Mouse (Mus musculus): ENCODE measurements around the gene AC109138.7. TPM values are rescaled to one million over a fixed set of nuclear protein-coding genes. Genes with fewer than 3 reads are reported as not detected.

The AC109138.7 gene
- polyA plus RNA-seq, 1 experiment from 2014 or later, result not detected

- ATAC-seq, result peak; percentile 30; the same call in 1 of the 2 replicates
- no peak within 1 kb of the TSS for H3K27ac ChIP-seq (ENCODE audit: low read length)
- no peaks in the 10 kb centered on the region for H3K36me3 ChIP-seq (ENCODE audit: control insufficient read depth, insufficient read depth)
- H3K4me2 ChIP-seq (ENCODE audit: low read length), result no peak within 1 kb of the TSS
- no peaks in the 10 kb centered on the region for H3K27me3 ChIP-seq (replicated peaks; ENCODE audit: control insufficient read depth, insufficient read depth, low read length)
- H3K9ac ChIP-seq (replicated peaks; ENCODE audit: low read depth, low read length), result peak within 1 kb of the TSS; percentile 35
- WGBS, result 3% methylated on average over 11 of the region's 11 CpGs
- H3K9me3 ChIP-seq (ENCODE audit: control insufficient read depth, low read length), result no peaks in the 10 kb centered on the region
- no peak within 1 kb of the TSS for H3K4me3 ChIP-seq (replicated peaks; ENCODE audit: low read length)
- H3K4me1 ChIP-seq (replicated peaks; ENCODE audit: control insufficient read depth, insufficient read depth, low read length), result peaks cover 8% of the 10 kb centered on the region; the same call in 1 of the 2 replicates
Observed at GRCm38 (mm10) chr19:4175368-4175947, 38.7 kb upstream of the AC109138.7 start, which contains the start of gene Carns1. TSS of gene Carns1 (minus strand) at chr19:4175479.

- Histone ChIP-seq H3K4me1 (replicated peaks; ENCODE audit: control insufficient read depth, insufficient read depth, low read length) (peaks cover 10% of the 10 kb centered on the region), H3K4me2 (ENCODE audit: low read length) (no peak overlapping the region), H3K27ac (ENCODE audit: low read length) (no peak overlapping the region), H3K36me3 (ENCODE audit: control insufficient read depth, insufficient read depth) (no peaks in the 10 kb centered on the region), H3K27me3 (replicated peaks; ENCODE audit: control insufficient read depth, insufficient read depth, low read length) (no peaks in the 10 kb centered on the region), H3K4me3 (replicated peaks; ENCODE audit: low read length) (no peak overlapping the region), H3K9me3 (ENCODE audit: control insufficient read depth, low read length) (no peaks in the 10 kb centered on the region), H3K9ac (replicated peaks; ENCODE audit: low read depth, low read length) (no peak overlapping the region)
- WGBS, result 88% methylated on average over 7 of the region's 7 CpGs
- no peak for ATAC-seq
Observed at GRCm38 (mm10) chr19:4180411-4180810, 33.7 kb upstream of the AC109138.7 start.

GRCm38 (mm10) chr19:4181892-4182291, 32.3 kb upstream of the AC109138.7 start:
- Histone ChIP-seq H3K36me3 (ENCODE audit: control insufficient read depth, insufficient read depth) (no peaks in the 10 kb centered on the region), H3K9me3 (ENCODE audit: control insufficient read depth, low read length) (no peaks in the 10 kb centered on the region), H3K27ac (ENCODE audit: low read length) (no peak overlapping the region), H3K4me1 (replicated peaks; ENCODE audit: control insufficient read depth, insufficient read depth, low read length) (peaks cover 6% of the 10 kb centered on the region), H3K9ac (replicated peaks; ENCODE audit: low read depth, low read length) (no peak overlapping the region), H3K4me3 (replicated peaks; ENCODE audit: low read length) (no peak overlapping the region), H3K27me3 (replicated peaks; ENCODE audit: control insufficient read depth, insufficient read depth, low read length) (no peaks in the 10 kb centered on the region), H3K4me2 (ENCODE audit: low read length) (no peak overlapping the region)
- WGBS, result 49% methylated on average over 3 of the region's 3 CpGs
- peak; percentile 74 for ATAC-seq

DNA sequence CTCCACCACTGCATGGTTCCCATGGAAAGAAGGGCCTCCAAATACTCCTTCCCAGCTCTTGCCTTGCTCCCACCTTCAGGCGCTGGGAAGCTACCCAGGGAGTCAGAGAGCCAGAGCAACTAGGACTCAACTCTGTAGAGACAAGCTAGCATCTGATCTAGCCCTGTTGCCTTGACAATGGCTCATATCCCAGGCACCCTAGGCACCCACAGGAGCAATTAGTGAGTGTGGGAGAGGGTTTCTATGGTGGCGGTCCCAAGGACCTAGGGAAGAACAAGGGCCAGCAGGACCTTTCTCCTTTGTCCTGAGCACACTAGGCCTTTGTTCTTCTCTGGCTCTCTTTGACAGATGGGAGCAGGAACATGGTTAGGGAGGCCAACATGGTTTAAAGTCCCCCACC, 30.5 kb upstream of the AC109138.7 start:
- Histone ChIP-seq H3K9ac (replicated peaks; ENCODE audit: low read depth, low read length) (no peak overlapping the region), H3K27me3 (replicated peaks; ENCODE audit: control insufficient read depth, insufficient read depth, low read length) (no peaks in the 10 kb centered on the region), H3K27ac (ENCODE audit: low read length) (no peak overlapping the region), H3K9me3 (ENCODE audit: control insufficient read depth, low read length) (no peaks in the 10 kb centered on the region), H3K36me3 (ENCODE audit: control insufficient read depth, insufficient read depth) (no peaks in the 10 kb centered on the region), H3K4me1 (replicated peaks; ENCODE audit: control insufficient read depth, insufficient read depth, low read length) (peaks cover 6% of the 10 kb centered on the region), H3K4me2 (ENCODE audit: low read length) (no peak overlapping the region), H3K4me3 (replicated peaks; ENCODE audit: low read length) (no peak overlapping the region)
- ATAC-seq, result no peak
- 63% methylated on average over 2 of the region's 2 CpGs for WGBS

- 62% methylated on average over 15 of the region's 15 CpGs for WGBS
- H3K4me1 ChIP-seq (replicated peaks; ENCODE audit: control insufficient read depth, insufficient read depth, low read length), result peaks cover 6% of the 10 kb centered on the region
- H3K36me3 ChIP-seq (ENCODE audit: control insufficient read depth, insufficient read depth), result no peaks in the 10 kb centered on the region
- no peaks in the 10 kb centered on the region for H3K9me3 ChIP-seq (ENCODE audit: control insufficient read depth, low read length)
- no peak overlapping the region for H3K4me3 ChIP-seq (replicated peaks; ENCODE audit: low read length)
- ATAC-seq, result no peak
- no peak overlapping the region for H3K27ac ChIP-seq (ENCODE audit: low read length)
- no peaks in the 10 kb centered on the region for H3K27me3 ChIP-seq (replicated peaks; ENCODE audit: control insufficient read depth, insufficient read depth, low read length)
- H3K9ac ChIP-seq (replicated peaks; ENCODE audit: low read depth, low read length), result no peak overlapping the region
- no peak overlapping the region for H3K4me2 ChIP-seq (ENCODE audit: low read length)
Observed at GRCm38 (mm10) chr19:4184976-4185975, 28.9 kb upstream of the AC109138.7 start.

DNA sequence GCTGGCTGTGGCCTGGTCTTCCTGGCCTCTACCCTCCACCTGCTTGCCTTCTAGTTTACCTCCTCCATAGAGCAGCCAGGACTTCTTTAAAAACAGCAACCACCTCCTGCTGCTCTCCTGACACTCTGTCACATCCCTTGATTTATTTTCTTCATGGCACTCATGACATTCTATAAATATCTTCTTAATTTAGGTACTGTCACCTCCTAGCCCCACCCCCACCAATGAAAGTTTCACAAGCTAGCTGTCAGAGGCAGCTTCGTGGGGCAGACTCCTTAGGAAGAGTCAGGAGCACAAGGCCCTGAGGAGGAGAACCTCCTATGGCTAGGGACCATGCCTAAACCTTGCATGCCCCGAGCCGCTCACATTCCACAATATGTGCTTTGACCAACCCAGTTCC, 26.9 kb upstream of the AC109138.7 start:
- Histone ChIP-seq H3K27ac (ENCODE audit: low read length) (no peak overlapping the region), H3K9ac (replicated peaks; ENCODE audit: low read depth, low read length) (no peak overlapping the region), H3K36me3 (ENCODE audit: control insufficient read depth, insufficient read depth) (no peaks in the 10 kb centered on the region), H3K4me1 (replicated peaks; ENCODE audit: control insufficient read depth, insufficient read depth, low read length) (peaks cover 3% of the 10 kb centered on the region; the same call in 1 of the 2 replicates), H3K27me3 (replicated peaks; ENCODE audit: control insufficient read depth, insufficient read depth, low read length) (no peaks in the 10 kb centered on the region), H3K9me3 (ENCODE audit: control insufficient read depth, low read length) (no peaks in the 10 kb centered on the region), H3K4me2 (ENCODE audit: low read length) (no peak overlapping the region), H3K4me3 (replicated peaks; ENCODE audit: low read length) (no peak overlapping the region)
- 80% methylated on average over 3 of the region's 3 CpGs for WGBS
- ATAC-seq, result no peak

DNA sequence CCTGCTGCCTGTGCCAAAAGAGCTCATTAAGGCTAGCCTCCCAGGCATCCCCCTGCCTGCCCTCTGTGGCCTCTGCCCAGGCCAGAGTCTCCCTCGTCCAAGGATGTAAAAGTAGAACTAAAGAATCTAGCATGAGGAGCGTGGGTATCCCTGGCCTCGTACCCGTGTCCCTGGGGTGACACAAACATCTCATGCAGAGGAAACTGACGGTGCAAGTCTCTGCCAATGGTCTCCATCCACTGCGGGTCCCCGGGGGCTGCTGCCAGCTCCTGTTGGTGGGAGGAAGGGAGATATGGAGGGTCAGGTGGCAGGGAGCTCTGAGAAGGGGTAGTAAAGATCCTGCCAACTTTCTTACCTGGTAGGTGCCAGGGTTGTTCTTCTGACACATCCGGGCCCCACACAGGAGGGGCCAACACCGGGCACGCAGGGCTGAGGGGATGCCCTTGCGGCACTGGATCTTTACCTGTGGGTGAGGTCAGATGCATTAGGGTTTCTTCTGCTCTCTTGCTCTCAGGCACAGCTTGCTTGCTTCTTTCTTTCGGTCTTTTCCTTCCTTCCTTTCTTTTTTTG, 25.0 kb upstream of the AC109138.7 start:
- no peaks in the 10 kb centered on the region for H3K9me3 ChIP-seq (ENCODE audit: control insufficient read depth, low read length)
- H3K27me3 ChIP-seq (replicated peaks; ENCODE audit: control insufficient read depth, insufficient read depth, low read length), result no peaks in the 10 kb centered on the region
- no peak for ATAC-seq
- peaks cover 2% of the 10 kb centered on the region; the same call in 1 of the 2 replicates for H3K36me3 ChIP-seq (ENCODE audit: control insufficient read depth, insufficient read depth)
- 86% methylated on average over 12 of the region's 12 CpGs for WGBS
- H3K4me2 ChIP-seq (ENCODE audit: low read length), result no peak overlapping the region
- H3K4me1 ChIP-seq (replicated peaks; ENCODE audit: control insufficient read depth, insufficient read depth, low read length), result peaks cover 18% of the 10 kb centered on the region
- H3K4me3 ChIP-seq (replicated peaks; ENCODE audit: low read length), result no peak overlapping the region
- no peak overlapping the region for H3K9ac ChIP-seq (replicated peaks; ENCODE audit: low read depth, low read length)
- no peak overlapping the region for H3K27ac ChIP-seq (ENCODE audit: low read length)

- H3K27me3 ChIP-seq (replicated peaks; ENCODE audit: control insufficient read depth, insufficient read depth, low read length), result no peaks in the 10 kb centered on the region
- ATAC-seq, result no peak
- peaks cover 23% of the 10 kb centered on the region for H3K4me1 ChIP-seq (replicated peaks; ENCODE audit: control insufficient read depth, insufficient read depth, low read length)
- 78% methylated on average over 4 of the region's 4 CpGs for WGBS
- H3K4me3 ChIP-seq (replicated peaks; ENCODE audit: low read length), result peak within 1 kb of the TSS; percentile 67
- peak within 1 kb of the TSS; percentile 97 for H3K4me2 ChIP-seq (ENCODE audit: low read length)
- H3K27ac ChIP-seq (ENCODE audit: low read length), result peak within 1 kb of the TSS; percentile 84
- H3K9ac ChIP-seq (replicated peaks; ENCODE audit: low read depth, low read length), result peak within 1 kb of the TSS; percentile 91
- H3K36me3 ChIP-seq (ENCODE audit: control insufficient read depth, insufficient read depth), result peaks cover 10% of the 10 kb centered on the region
- no peaks in the 10 kb centered on the region for H3K9me3 ChIP-seq (ENCODE audit: control insufficient read depth, low read length)
Observed at GRCm38 (mm10) chr19:4190831-4191334, 23.3 kb upstream of the AC109138.7 start, which contains the start of gene Tbc1d10c. TSS of gene Tbc1d10c (minus strand) at chr19:4191284.
